Mouse (Mus musculus) forebrain, embryonic 16.5 days (tissue): ENCODE data around the gene Nup210. TPM values are rescaled to one million over a fixed set of nuclear protein-coding genes. Genes with fewer than 3 reads are reported as not detected.

Experiments
- ATAC-seq: fragments of 200-750 bp; cut with Nextera tagmentation; 2 replicates; pipeline ENCODE4 v1.8.0; 2017; ENCODE audit warnings: mild to moderate bottlenecking, moderate library complexity
- H3K27ac ChIP-seq: fragments of 300-500 bp; sonication (generic); 2 replicates; pipeline ENCODE4 v1.5.1; 2014; ENCODE audit warnings: low read length, control low read depth
- H3K27me3 ChIP-seq: fragments of 300-500 bp; sonication (generic); replicated peaks from 2 replicates; pipeline ENCODE4 v1.6.1; 2014; ENCODE audit warnings: low read length; ENCODE audit not compliant: control insufficient read depth, insufficient read depth
- H3K36me3 ChIP-seq: fragments of 300-500 bp; sonication (generic); 2 replicates; pipeline ENCODE4 v1.6.1; 2014; ENCODE audit not compliant: control insufficient read depth, insufficient read depth
- H3K4me1 ChIP-seq: fragments of 300-500 bp; sonication (generic); replicated peaks from 2 replicates; pipeline ENCODE4 v1.6.1; 2014; ENCODE audit warnings: low read length; ENCODE audit not compliant: control insufficient read depth, insufficient read depth
- H3K4me2 ChIP-seq: fragments of 300-500 bp; sonication (generic); 2 replicates; pipeline ENCODE4 v1.6.1; 2014; ENCODE audit warnings: mild to moderate bottlenecking, low read length, control low read depth
- H3K4me3 ChIP-seq: fragments of 300-500 bp; sonication (generic); replicated peaks from 2 replicates; pipeline ENCODE4 v1.5.1; 2014; ENCODE audit warnings: mild to moderate bottlenecking, low read length, control low read depth
- H3K9ac ChIP-seq: fragments of 300-500 bp; sonication (generic); replicated peaks from 2 replicates; pipeline ENCODE4 v1.6.1; 2014; ENCODE audit warnings: low read depth, low read length, control low read depth
- H3K9me3 ChIP-seq: fragments of 300-500 bp; sonication (generic); 2 replicates; pipeline ENCODE4 v1.6.1; 2016; ENCODE audit warnings: low read length; ENCODE audit not compliant: control insufficient read depth
- whole genome bisulfite sequencing: fragments of 180-500 bp; shearing (Covaris S2); extraction: QIAGEN DNeasy Blood & Tissue Kit; methylation state at CpG from one replicate; pipeline ENCODE4 v1.1.7; 2014; 5-methylcytosine and 5-hydroxymethylcytosine counted together
- polyA plus RNA-seq: library from polyadenylated mRNA; unstranded; fragments of >200 nt; fragmentation: Nextera tagmentation; extraction: Ambion mirVana; gene quantifications from 2 replicates; pipeline ENCODE4 v1.2.1, GENCODE M21; 2015

Gene Nup210
- polyA plus RNA-seq, 1 experiment from 2014 or later = 21.1 TPM

DNA sequence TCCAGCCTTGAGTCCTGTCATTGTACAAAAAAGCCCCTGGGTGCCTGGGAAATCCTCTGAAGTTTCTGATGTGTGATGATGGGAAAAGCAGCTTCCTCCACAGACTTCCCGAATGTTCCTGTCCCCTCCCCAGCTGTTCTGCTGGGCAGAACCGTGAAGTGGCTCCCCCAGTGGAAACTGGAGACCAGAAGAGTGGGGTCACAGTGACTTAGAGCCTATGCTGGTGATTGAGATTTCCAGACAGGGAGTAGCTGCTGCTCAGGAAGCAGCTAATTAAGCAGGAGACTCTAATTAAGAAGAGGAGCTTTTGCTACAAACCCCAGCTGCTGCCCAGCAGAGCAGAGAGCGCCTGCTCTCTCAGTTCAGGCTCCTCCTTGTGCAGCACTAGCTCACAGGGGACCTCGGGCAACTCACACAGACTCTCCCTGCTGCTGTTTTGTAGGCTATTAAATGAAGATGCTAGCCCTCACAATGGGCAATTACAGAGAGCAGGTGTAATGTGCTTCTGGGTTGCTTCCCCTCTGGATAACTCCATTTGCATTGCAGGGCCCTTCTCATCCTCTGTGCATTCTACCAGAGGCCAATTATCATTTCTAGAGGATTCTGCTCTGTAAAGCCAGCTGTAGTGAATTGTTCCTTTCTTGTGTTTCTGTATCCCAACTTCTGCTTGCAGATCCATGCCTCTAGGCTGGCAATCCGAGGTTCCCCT, 30.0 kb upstream of the Nup210 start:
- H3K27me3 ChIP-seq = no peaks in the 10 kb centered on the region
- H3K4me2 ChIP-seq = peak overlapping the region; percentile 10; the same call in 1 of the 2 replicates
- WGBS = 2% methylated on average over 5 of the region's 5 CpGs
- peak; percentile 71 for ATAC-seq
- H3K36me3 ChIP-seq = no peaks in the 10 kb centered on the region
- peaks cover 18% of the 10 kb centered on the region for H3K4me1 ChIP-seq
- H3K4me3 ChIP-seq = no peak overlapping the region
- H3K9ac ChIP-seq = no peak overlapping the region
- H3K27ac ChIP-seq = peak overlapping the region; percentile 83
- H3K9me3 ChIP-seq = no peaks in the 10 kb centered on the region

DNA sequence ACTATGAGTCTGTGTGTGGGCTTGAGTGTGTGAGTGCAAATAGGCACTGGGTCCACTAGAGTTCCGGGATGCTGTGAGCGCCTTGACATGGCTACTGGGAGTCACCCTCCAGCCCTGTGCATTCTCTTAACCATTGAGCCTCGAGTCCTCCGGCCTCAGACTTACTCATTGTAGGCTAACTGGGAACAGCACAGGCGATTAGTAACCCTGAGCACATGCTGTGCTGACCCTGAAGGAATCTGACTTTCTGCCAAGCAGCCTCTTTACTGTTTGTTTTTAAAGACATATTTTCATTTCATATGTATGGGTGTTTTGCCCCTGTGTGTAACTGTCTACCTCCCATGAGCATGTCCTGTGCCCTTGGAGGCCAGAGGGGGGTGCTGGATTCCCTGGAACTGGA, 28.9 kb upstream of the Nup210 start:
- 64% methylated on average over 5 of the region's 5 CpGs for WGBS
- H3K9me3 ChIP-seq = no peaks in the 10 kb centered on the region
- peaks cover 18% of the 10 kb centered on the region for H3K4me1 ChIP-seq
- H3K4me3 ChIP-seq = no peak overlapping the region
- no peak for ATAC-seq
- H3K4me2 ChIP-seq = no peak overlapping the region
- H3K27ac ChIP-seq = peak overlapping the region; percentile 83
- H3K9ac ChIP-seq = no peak overlapping the region
- no peaks in the 10 kb centered on the region for H3K27me3 ChIP-seq
- no peaks in the 10 kb centered on the region for H3K36me3 ChIP-seq

DNA sequence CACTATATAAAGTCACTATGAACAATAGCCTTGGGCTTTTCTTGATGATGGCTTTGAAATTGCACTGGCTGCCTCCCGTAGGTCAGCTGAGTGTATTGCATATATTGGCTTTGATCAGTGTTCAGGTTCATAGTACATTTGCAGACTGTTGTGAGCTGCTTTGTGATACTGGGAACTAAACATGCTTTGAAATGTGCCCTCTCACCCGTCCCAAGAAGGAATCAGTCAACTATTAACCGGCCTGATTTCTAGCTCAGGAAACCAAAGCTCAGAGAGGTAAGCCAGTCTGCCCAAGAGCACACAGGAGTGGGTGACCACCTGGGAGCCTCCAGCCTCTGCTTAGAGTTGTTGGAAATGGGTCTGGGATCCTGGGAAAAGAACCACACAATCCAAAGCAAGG, 28.4 kb upstream of the Nup210 start:
- Histone ChIP-seq H3K27me3 (no peaks in the 10 kb centered on the region), H3K27ac (no peak overlapping the region), H3K4me3 (no peak overlapping the region), H3K36me3 (no peaks in the 10 kb centered on the region), H3K9ac (no peak overlapping the region), H3K4me1 (peaks cover 18% of the 10 kb centered on the region), H3K9me3 (no peaks in the 10 kb centered on the region), H3K4me2 (no peak overlapping the region)
- no peak for ATAC-seq
- WGBS = 61% methylated on average over 3 of the region's 3 CpGs

DNA sequence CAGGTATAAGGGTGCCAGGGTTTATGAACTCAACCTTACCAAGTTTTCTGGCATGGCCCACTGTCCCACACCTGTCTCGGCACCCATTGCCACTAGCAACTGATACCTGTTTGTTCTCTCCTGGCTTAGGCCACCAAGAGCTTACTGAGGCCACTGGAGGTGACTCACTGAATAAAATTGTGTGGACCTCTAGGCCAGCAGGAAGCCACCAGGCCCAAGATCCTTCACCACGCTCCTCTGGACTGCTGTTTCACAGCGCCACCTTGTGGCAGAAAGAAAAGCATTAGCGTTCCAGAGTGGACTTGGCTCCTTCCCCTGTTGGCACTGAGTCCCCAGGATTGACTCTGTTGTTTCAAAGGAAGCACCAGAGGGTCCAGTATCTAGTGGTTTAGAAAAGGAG, 23.2 kb upstream of the Nup210 start:
- Histone ChIP-seq H3K9me3 (no peaks in the 10 kb centered on the region), H3K9ac (no peak overlapping the region), H3K4me1 (no peaks in the 10 kb centered on the region), H3K4me3 (no peak overlapping the region), H3K36me3 (no peaks in the 10 kb centered on the region), H3K4me2 (no peak overlapping the region), H3K27ac (no peak overlapping the region), H3K27me3 (no peaks in the 10 kb centered on the region)
- WGBS = 25% methylated on average over 4 of the region's 4 CpGs
- ATAC-seq = peak; percentile 47; the same call in 1 of the 2 replicates

DNA sequence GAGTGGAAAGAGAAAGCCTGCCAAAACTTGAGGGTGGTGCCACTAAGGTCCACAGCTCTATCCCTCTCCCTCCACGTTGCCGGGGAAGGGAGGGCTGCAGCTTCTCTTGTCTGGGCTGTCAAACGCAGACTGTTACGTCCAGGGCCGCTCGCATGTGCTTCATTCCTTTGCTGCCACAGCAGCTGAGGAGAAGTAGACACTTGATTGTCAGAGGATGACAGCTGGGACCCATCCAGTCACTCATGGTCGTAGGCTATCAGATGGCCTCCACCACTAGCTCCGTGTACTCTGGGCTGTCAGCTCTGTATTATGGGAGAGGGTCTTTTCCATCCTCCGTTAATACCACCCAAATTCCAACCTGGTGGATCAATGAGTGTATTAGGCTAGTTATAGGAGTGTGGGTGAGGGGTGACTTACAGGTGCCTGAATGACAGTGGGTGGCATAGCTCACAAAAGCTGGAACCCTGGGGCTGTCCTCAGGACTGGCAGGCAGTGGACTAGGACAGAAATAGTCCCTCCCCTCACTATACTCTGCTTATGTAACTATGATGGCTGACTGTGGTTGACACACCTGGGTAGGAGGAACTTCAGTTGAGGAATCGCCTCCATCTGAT, 20.8 kb upstream of the Nup210 start:
- no peak for ATAC-seq
- H3K36me3 ChIP-seq = no peaks in the 10 kb centered on the region
- no peaks in the 10 kb centered on the region for H3K27me3 ChIP-seq
- no peak overlapping the region for H3K4me2 ChIP-seq
- H3K9me3 ChIP-seq = no peaks in the 10 kb centered on the region
- no peak overlapping the region for H3K27ac ChIP-seq
- H3K4me1 ChIP-seq = no peaks in the 10 kb centered on the region
- WGBS = 63% methylated on average over 10 of the region's 10 CpGs
- H3K4me3 ChIP-seq = no peak overlapping the region
- no peak overlapping the region for H3K9ac ChIP-seq

DNA sequence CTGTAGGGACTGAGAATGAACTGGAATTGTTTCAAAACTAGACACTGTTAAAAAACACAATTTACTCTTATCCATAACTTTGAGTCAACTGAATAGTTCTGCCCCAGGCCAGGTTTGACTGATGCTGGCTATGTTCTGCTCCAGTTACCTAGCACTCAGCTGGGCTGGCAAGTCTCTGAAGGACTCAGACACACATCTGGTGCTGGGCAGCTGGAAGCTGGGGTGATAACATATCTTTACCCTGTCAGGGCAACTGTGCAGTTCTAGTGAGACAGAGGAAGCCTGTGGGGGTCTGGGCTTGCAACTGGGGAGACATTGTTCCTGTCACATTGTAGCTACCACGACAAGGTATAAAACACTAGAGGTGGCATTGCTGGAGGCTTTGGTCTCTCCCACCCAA, 14.2 kb upstream of the Nup210 start:
- no peak overlapping the region for H3K4me2 ChIP-seq
- H3K27me3 ChIP-seq = no peaks in the 10 kb centered on the region
- H3K4me3 ChIP-seq = no peak overlapping the region
- no peaks in the 10 kb centered on the region; the same call in 1 of the 2 replicates for H3K9me3 ChIP-seq
- H3K27ac ChIP-seq = no peak overlapping the region
- no peak overlapping the region for H3K9ac ChIP-seq
- H3K4me1 ChIP-seq = no peaks in the 10 kb centered on the region
- WGBS = 60% methylated on average over 1 of the region's 1 CpGs
- H3K36me3 ChIP-seq = no peaks in the 10 kb centered on the region
- no peak for ATAC-seq

DNA sequence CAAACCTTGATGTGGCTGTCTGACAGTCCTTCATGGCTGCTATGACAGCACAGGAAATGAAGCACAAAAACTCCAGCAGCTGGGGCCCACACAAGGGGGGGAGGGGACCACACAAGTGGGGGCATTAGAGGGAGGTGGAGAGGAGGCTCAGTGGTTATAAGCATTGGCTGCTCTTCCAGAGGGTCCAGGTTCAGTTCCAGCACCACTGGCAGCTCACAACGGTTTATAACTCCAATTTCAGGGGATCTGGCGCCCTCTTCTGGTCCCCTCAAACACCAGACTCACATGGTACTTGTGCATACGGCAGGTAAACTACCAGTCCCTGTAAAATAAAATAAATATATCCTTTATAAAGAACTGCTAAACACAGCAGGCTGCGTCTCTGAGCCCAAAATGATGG, 12.4 kb upstream of the Nup210 start:
- Histone ChIP-seq H3K4me2 (no peak overlapping the region), H3K36me3 (no peaks in the 10 kb centered on the region), H3K9me3 (no peaks in the 10 kb centered on the region; the same call in 1 of the 2 replicates), H3K4me1 (no peaks in the 10 kb centered on the region), H3K27ac (no peak overlapping the region), H3K4me3 (no peak overlapping the region), H3K27me3 (no peaks in the 10 kb centered on the region), H3K9ac (no peak overlapping the region)
- no peak for ATAC-seq
- WGBS = 42% methylated on average over 4 of the region's 4 CpGs

DNA sequence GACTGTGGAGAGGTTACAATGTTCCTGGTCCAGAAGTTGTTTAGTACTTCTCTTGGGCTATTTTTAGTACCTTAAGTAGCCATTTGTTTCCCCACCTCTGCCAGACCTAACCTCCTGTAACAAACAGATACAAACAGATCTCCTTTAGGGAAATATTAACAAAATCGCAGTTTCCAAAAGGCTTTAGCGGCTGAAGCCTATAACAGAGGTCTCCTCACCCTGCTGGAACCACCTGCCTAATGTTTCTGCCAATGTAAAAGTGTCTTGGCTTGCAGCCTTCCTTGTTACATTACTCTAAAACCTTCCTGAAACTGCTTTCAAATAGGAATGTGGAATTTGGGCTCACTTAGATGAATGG, 8.6 kb upstream of the Nup210 start:
- Histone ChIP-seq H3K36me3 (no peaks in the 10 kb centered on the region), H3K4me1 (no peaks in the 10 kb centered on the region), H3K4me2 (no peak overlapping the region), H3K9ac (no peak overlapping the region), H3K4me3 (no peak overlapping the region), H3K9me3 (no peaks in the 10 kb centered on the region; the same call in 1 of the 2 replicates), H3K27me3 (no peaks in the 10 kb centered on the region), H3K27ac (no peak overlapping the region)
- no peak for ATAC-seq
- WGBS = 90% methylated on average over 2 of the region's 2 CpGs

DNA sequence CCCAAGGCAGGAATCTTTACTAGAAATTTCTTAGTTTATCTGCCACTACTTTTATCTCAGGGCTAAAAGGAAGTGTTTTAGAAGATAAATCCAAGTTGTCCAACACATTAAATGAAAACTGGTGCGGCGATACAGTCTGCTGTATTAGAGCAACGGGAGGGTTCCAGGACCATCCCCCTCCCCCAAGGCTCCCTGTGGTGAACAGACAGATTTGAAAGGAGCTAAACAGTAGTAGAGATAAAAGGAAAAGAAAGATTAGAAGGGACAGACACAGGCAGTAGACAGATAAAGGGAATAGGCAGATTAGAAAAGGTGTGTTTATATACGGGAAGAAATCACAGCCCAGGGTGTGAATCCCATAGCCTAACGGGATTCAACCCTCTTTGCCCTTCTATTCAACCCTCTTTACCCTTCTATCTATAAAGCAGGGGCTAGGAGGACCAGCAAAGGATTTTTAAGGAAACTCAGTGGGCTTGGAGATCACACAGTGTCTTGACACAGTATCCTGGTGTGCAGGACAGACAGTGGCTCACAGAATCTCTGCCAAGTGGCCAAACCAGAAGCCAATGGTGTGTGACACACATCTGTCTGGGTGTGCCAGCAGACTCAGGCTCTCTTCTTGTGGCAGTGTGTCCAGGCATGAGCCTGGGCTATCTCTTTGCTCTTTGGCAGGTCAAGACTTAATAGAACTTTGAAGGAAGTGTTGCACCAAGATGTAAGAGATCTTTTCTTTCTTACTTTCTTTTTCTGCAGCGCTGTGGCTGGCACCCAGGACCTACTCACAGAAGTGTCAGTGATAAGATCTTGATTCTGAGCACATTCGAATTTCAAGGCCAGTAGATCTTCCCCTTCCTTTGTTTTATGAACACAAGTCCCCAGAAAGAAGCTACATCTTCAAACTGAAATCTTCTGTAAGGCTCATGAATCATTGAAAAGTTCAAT, 7.9 kb upstream of the Nup210 start:
- no peaks in the 10 kb centered on the region for H3K27me3 ChIP-seq
- H3K4me2 ChIP-seq = no peak overlapping the region
- 39% methylated on average over 7 of the region's 7 CpGs for WGBS
- H3K9me3 ChIP-seq = no peaks in the 10 kb centered on the region; the same call in 1 of the 2 replicates
- H3K27ac ChIP-seq = no peak overlapping the region
- H3K36me3 ChIP-seq = no peaks in the 10 kb centered on the region
- no peaks in the 10 kb centered on the region for H3K4me1 ChIP-seq
- no peak overlapping the region for H3K9ac ChIP-seq
- no peak for ATAC-seq
- H3K4me3 ChIP-seq = no peak overlapping the region
